Mouse (Mus musculus): Measurements from ENCODE around the gene Wasf3.

DNA sequence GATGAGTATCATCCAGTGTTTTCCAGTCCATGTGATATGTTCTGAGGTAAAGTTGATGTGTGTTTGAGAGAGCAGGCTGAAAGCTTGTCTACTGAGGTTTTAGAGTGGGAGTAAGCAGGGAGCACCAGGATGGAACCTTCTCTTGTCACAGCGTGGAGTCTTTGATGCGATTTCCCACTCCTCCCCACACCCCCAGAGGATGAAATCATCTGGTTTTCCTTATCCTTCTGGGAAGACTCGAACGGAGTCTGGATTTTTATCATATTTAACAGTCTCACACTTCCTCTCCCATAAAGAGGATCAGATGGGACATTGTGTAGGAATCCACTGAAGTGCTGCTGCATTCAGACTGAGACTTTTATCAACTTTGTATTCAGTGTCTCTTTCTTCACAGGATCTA, 43.3 kb downstream of the Wasf3 start:
- TF ChIP-seq EP300 (IDR thresholded peaks at IDR 0.05; ENCODE audit: low read depth) (no peak), CTCF (IDR thresholded peaks at IDR 0.05; ENCODE audit: low read depth) (no peak)

All from liver, postnatal 0 days (tissue).